Mouse (Mus musculus): ENCODE measurements around the gene Marc2.

DNA sequence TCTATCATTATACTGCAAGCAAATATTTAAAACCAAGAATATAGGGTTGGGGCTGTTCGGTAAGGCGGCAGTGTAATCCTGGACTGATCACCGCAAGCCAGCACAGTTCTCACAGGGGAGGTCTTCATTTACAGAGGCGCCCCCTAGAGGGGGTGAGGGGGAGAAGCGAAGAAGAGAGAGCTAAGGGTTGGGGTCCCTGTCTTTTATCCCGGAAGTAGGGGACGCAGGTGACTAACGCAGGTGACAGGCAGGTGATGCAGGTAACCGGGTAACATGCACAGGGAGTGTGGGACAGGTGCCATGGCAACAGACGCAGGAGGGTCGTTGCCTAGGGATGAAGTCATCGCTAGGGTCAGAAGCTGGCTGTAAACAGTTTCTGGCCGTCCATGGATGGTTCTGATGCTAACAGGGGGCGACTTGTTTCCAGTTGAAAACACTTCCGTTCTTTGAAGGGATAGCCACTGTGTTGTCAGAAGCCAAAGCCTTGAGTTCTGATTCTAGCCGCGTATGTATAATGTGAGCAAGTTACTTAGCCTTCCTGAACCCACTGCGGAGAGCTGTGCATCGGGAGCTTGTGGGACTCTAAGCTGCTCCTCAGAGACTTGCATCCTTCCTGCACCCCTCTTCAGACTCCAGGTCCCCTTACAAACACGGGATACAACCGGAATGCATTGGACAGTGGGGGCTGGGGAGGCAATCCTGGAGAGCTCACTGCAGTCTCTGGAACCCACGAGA is 69.0 kb downstream of the Marc2 start:
- TF ChIP-seq EP300 (optimal IDR thresholded peaks at IDR 0.05) = no peak
- TF ChIP-seq CTCF (IDR thresholded peaks at IDR 0.05; ENCODE audit: low read depth) = peak; percentile 28

Data from stomach, postnatal 0 days (tissue).